Mouse (Mus musculus) limb, embryonic 14.5 days (tissue): ENCODE measurements around the gene Btf3. TPM values are rescaled to one million over a fixed set of nuclear protein-coding genes. Genes with fewer than 3 reads are reported as not detected.

Experiments used
- ATAC-seq: fragments of 200-750 bp; cut with Nextera tagmentation; 2 replicates; pipeline ENCODE4 v1.8.0; 2017; ENCODE audit warnings: low read depth, moderate number of reproducible peaks, moderate TSS enrichment; ENCODE audit not compliant: low FRiP score
- DNase-seq: peaks from one replicate; pipeline ENCODE4 v3.0.0-alpha.2; 2015; ENCODE audit warnings: low spot score
- H3K27ac ChIP-seq: fragments of 300-500 bp; sonication (generic); replicated peaks from 2 replicates; pipeline ENCODE4 v1.5.1; 2014; ENCODE audit warnings: low read depth, mild to moderate bottlenecking, low read length, moderate library complexity, mixed read lengths
- H3K27me3 ChIP-seq: fragments of 300-500 bp; sonication (generic); 2 replicates; pipeline ENCODE4 v1.6.1; 2014; ENCODE audit warnings: low read length, mixed read lengths; ENCODE audit not compliant: control insufficient read depth, insufficient read depth
- H3K36me3 ChIP-seq: fragments of 300-500 bp; sonication (generic); 2 replicates; pipeline ENCODE4 v1.6.1; 2014; ENCODE audit warnings: mild to moderate bottlenecking, low read length, moderate library complexity, mixed read lengths; ENCODE audit not compliant: control insufficient read depth, insufficient read depth
- H3K4me1 ChIP-seq: fragments of 300-500 bp; sonication (generic); 2 replicates; pipeline ENCODE4 v1.6.1; 2014; ENCODE audit warnings: antibody characterized with exemption, low read length, mixed read lengths; ENCODE audit not compliant: control insufficient read depth, insufficient read depth
- H3K4me2 ChIP-seq: fragments of 300-500 bp; sonication (generic); replicated peaks from 2 replicates; pipeline ENCODE4 v1.6.1; 2014; ENCODE audit warnings: low read depth, mild to moderate bottlenecking, low read length, moderate library complexity; ENCODE audit not compliant: severe bottlenecking
- H3K4me3 ChIP-seq: fragments of 300-500 bp; sonication (generic); replicated peaks from 2 replicates; pipeline ENCODE4 v1.5.1; 2014; ENCODE audit warnings: low read length
- H3K9ac ChIP-seq: fragments of 300-500 bp; sonication (generic); 2 replicates; pipeline ENCODE4 v1.6.1; 2014; ENCODE audit warnings: mild to moderate bottlenecking, low read depth, low read length, moderate library complexity; ENCODE audit not compliant: severe bottlenecking
- H3K9me3 ChIP-seq: fragments of 300-500 bp; sonication (generic); 2 replicates; pipeline ENCODE4 v1.6.1; 2016; ENCODE audit warnings: low read length; ENCODE audit not compliant: control insufficient read depth
- POLR2A ChIP-seq: fragments of 200-500 bp; IDR thresholded peaks from 2 replicates; pipeline ENCODE4 v1.8.0; 2012; ENCODE audit warnings: inconsistent platforms, mild to moderate bottlenecking, moderate library complexity, borderline replicate concordance; ENCODE audit not compliant: insufficient read depth, insufficient read length; ENCODE audit errors: extremely low read depth
- WGBS: fragments of 180-500 bp; shearing (Covaris S2); extraction: QIAGEN DNeasy Blood & Tissue Kit; methylation state at CpG from one replicate; pipeline ENCODE4 v1.1.7; 2014; 5-methylcytosine and 5-hydroxymethylcytosine counted together
- polyA plus RNA-seq, 2 experiments: library from polyadenylated mRNA; depleted of rRNA in 1 of 2; stranded (reverse) in 1 of 2; unstranded in 1 of 2; fragments of >200 nt; fragmentation: Nextera tagmentation in 1 of 2; extraction: Ambion mirVana in 1 of 2; gene quantifications; 2 replicates each; pipeline versions ENCODE4 v1.2.1 to v1.2.3; 2012 to 2014

Gene Btf3
- polyA plus RNA-seq, 2 experiments: 731 to 867 TPM

DNA sequence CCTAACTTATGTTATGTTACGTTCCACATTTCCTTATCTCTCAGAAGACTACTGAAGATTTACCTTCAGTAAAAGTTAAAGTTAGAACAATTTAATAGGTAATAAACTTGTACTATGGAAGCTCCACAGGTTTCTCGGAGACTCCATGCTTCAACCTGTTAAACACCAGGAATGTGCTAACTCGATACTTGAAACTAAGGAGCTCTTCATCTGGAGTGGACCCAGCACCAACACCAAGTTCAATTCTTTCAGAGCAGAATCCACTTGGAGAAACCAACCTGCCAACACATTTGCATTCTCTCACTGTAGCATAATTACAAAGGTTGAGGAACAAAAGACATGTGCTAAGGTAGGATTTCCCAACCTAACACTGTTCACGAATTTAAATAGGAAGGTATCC is 1.7 kb downstream of the Btf3 start:
- TF ChIP-seq POLR2A: no peak
- H3K9me3 ChIP-seq: no peaks in the 10 kb centered on the region
- H3K27me3 ChIP-seq: no peaks in the 10 kb centered on the region
- no peak overlapping the region for H3K9ac ChIP-seq
- no peak for ATAC-seq
- H3K4me3 ChIP-seq: peak overlapping the region; percentile 99
- H3K4me1 ChIP-seq: peaks cover 11% of the 10 kb centered on the region
- peak overlapping the region; percentile 79 for H3K4me2 ChIP-seq
- no peak for DNase-seq
- peaks cover 44% of the 10 kb centered on the region for H3K36me3 ChIP-seq
- H3K27ac ChIP-seq: no peak overlapping the region
- WGBS: 57% methylated on average over 4 of the region's 4 CpGs

DNA sequence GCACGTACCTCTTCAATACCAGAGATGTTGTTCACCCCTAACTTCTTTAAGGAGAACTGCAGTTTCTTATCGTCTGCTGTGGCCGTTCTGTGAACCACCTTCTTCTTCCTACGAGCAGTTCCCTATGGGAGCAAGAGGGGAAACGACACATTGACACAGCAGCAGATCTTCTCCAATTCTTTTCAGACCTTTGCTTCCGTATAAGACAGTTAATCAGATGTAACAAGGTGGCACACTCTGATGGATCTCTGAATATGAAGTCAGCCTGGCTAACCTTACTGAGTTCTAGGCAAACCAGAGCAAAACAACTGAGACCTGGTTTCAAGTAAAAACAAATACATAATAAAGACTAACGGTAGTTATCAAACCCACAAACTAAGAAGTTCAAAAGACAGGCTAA is 3.2 kb downstream of the Btf3 start:
- Histone ChIP-seq H3K9me3 (no peaks in the 10 kb centered on the region), H3K4me1 (peaks cover 11% of the 10 kb centered on the region), H3K27ac (no peak overlapping the region), H3K27me3 (no peaks in the 10 kb centered on the region), H3K4me3 (no peak overlapping the region), H3K9ac (no peak overlapping the region), H3K4me2 (no peak overlapping the region), H3K36me3 (peaks cover 56% of the 10 kb centered on the region)
- WGBS: 82% methylated on average over 7 of the region's 7 CpGs
- TF ChIP-seq POLR2A: no peak
- ATAC-seq (no peak), DNase-seq (no peak)

DNA sequence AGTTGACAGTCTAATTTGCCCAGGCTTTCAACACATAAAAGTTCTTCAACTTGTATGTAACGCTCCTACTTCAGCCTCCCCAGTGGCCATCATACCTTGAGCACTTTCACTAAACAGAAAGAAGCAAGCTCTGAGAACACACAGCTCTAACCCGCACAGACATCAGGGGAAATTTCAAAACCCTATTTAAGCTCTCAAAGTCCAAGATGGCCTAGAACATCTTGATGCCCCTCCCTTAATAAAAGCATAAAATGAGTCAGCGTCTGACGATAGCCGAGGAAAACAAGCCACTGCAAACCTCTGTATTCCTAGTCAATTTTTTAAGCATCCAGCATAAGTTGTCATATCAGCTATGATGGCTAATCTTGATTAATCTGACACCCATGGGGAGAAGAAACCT is 5.2 kb downstream of the Btf3 start:
- TF ChIP-seq POLR2A: no peak
- Histone ChIP-seq H3K27ac (no peak overlapping the region), H3K9ac (no peak overlapping the region), H3K9me3 (no peaks in the 10 kb centered on the region), H3K4me1 (peaks cover 11% of the 10 kb centered on the region), H3K27me3 (no peaks in the 10 kb centered on the region), H3K36me3 (peaks cover 69% of the 10 kb centered on the region), H3K4me3 (no peak overlapping the region), H3K4me2 (no peak overlapping the region)
- 87% methylated on average over 5 of the region's 5 CpGs for WGBS
- no peak for ATAC-seq
- no peak for DNase-seq

DNA sequence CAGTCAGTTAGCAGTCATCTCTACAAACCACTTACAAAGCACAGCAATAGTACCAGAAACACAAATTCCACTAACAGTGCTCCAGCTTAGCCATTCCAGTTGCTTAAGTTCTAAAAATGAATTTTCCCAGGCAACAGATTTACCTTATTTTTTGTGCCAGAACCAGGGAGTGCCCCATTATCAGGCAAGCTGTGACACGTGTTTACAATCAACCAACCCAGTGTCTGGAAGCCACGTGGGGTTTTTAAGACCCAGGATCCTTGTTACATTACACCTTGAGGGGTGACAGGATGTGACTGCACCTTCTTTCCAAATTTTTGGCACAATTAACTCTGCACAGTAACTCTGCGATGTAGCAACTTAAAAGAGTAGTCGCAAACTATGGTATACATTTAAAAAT is 8.1 kb downstream of the Btf3 start:
- no peak for TF ChIP-seq POLR2A
- Histone ChIP-seq H3K36me3 (peaks cover 60% of the 10 kb centered on the region), H3K4me1 (no peaks in the 10 kb centered on the region; the same call in 1 of the 2 replicates), H3K9ac (no peak overlapping the region), H3K4me3 (no peak overlapping the region), H3K9me3 (no peaks in the 10 kb centered on the region), H3K27ac (no peak overlapping the region), H3K4me2 (no peak overlapping the region), H3K27me3 (no peaks in the 10 kb centered on the region)
- ATAC-seq: no peak
- DNase-seq: no peak
- WGBS: 35% methylated on average over 4 of the region's 4 CpGs

DNA sequence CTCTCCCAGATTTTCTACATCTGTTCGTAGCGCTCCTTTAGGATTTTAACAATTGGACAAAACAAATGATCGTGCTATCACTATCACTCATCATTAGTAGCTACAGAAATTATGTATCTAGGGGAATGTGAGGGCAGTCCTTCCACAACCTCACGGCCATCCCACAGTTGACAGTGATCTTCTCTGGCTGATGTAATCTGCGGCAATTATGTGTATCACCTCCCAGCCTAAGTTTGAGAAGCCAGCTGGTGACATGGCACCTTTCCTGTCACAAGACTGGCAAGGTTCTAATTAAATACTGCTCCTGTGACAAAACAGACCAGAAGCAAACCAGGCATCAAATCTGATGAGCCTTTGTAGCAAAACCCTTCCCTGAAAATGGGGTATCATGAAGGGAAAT is 8.8 kb downstream of the Btf3 start:
- Histone ChIP-seq H3K27me3 (no peaks in the 10 kb centered on the region), H3K9ac (no peak overlapping the region), H3K4me1 (no peaks in the 10 kb centered on the region; the same call in 1 of the 2 replicates), H3K9me3 (no peaks in the 10 kb centered on the region), H3K4me2 (no peak overlapping the region), H3K27ac (no peak overlapping the region), H3K36me3 (peaks cover 53% of the 10 kb centered on the region), H3K4me3 (no peak overlapping the region)
- TF ChIP-seq POLR2A: no peak
- ATAC-seq: no peak
- 83% methylated on average over 5 of the region's 5 CpGs for WGBS
- no peak for DNase-seq
